Mouse (Mus musculus) E14TG2a.4 (cell line): ENCODE results near the gene Foxr2.

Experiments used
- NANOG ChIP-seq: IDR thresholded peaks from 2 replicates; pipeline ENCODE4 v1.6.1; 2014; ENCODE audit warnings: borderline replicate concordance, low read length, mixed read lengths
- POU5F1 ChIP-seq: IDR thresholded peaks from 2 replicates; pipeline ENCODE4 v1.6.1; 2014; ENCODE audit warnings: low read length, borderline replicate concordance

GRCm38 (mm10) chrX:153119013-153119412 lies 427 bp downstream of the Foxr2 start:
- peak; percentile 51 for TF ChIP-seq NANOG
- no peak for TF ChIP-seq POU5F1
